Mouse (Mus musculus) liver, postnatal 0 days (tissue): ENCODE measurements around the gene Zfp128.

ENCODE experiments used
- CTCF ChIP-seq: sonication (generic); IDR thresholded peaks from 2 replicates; pipeline ENCODE4 v1.5.1; 2016; ENCODE audit warnings: antibody characterized with exemption, low read depth
- EP300 ChIP-seq: IDR thresholded peaks from 2 replicates; pipeline ENCODE4 v1.6.1; 2016; ENCODE audit warnings: antibody characterized with exemption, low read depth, mild to moderate bottlenecking

DNA sequence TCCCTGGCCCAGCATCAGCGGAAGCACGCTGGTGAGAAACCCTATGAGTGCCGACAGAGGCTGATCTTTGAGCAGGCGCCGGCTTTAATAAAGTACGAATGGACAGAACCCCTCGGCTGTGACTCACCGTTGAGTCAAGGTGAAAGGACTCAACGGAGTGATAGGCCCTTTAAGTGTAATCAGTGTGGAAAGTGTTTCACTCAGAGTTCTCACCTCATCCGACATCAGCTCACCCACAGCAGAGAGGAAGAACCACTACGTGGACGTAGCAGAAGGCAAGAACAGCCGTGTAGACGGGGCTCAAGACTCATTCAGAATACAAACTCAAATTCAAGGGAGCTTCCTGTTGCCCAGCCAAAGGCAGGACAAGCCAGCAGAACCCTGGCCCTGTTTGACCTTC is 10.0 kb downstream of the Zfp128 start:
- TF ChIP-seq CTCF (no peak), EP300 (no peak)
